Mouse (Mus musculus) heart, embryonic 13.5 days (tissue): ENCODE data around the gene Rbp7. TPM values are rescaled to one million over a fixed set of nuclear protein-coding genes. Genes with fewer than 3 reads are reported as not detected.
A peak's percentile ranks its signal among the peaks of the same experiment; 100 is the strongest.

Source experiments
- ATAC-seq: fragments of 200-750 bp; cut with Nextera tagmentation; 2 replicates; pipeline ENCODE4 v1.8.0; 2017; ENCODE audit warnings: moderate TSS enrichment; ENCODE audit not compliant: insufficient number of reproducible peaks, low FRiP score, low TSS enrichment; ENCODE audit errors: extremely low read depth
- H3K27ac ChIP-seq: fragments of 300-500 bp; sonication (generic); replicated peaks from 2 replicates; pipeline ENCODE4 v1.5.1; 2015; ENCODE audit warnings: moderate library complexity, mild to moderate bottlenecking, inconsistent platforms
- H3K27me3 ChIP-seq: fragments of 300-500 bp; sonication (generic); replicated peaks from 2 replicates; pipeline ENCODE4 v1.6.1; 2015; ENCODE audit warnings: mild to moderate bottlenecking, inconsistent platforms
- H3K36me3 ChIP-seq: fragments of 300-500 bp; sonication (generic); 2 replicates; pipeline ENCODE4 v1.6.1; 2015; ENCODE audit warnings: mild to moderate bottlenecking, inconsistent platforms
- H3K4me1 ChIP-seq: fragments of 300-500 bp; sonication (generic); 2 replicates; pipeline ENCODE4 v1.6.1; 2015; ENCODE audit warnings: inconsistent platforms
- H3K4me2 ChIP-seq: fragments of 300-500 bp; sonication (generic); 2 replicates; pipeline ENCODE4 v1.6.1; 2015; ENCODE audit warnings: inconsistent platforms, mild to moderate bottlenecking, moderate library complexity
- H3K4me3 ChIP-seq: fragments of 300-500 bp; sonication (generic); 2 replicates; pipeline ENCODE4 v1.5.1; 2015; ENCODE audit warnings: moderate library complexity, mild to moderate bottlenecking, inconsistent platforms
- H3K9ac ChIP-seq: fragments of 300-500 bp; sonication (generic); 2 replicates; pipeline ENCODE4 v1.6.1; 2015; ENCODE audit warnings: inconsistent platforms, mild to moderate bottlenecking, moderate library complexity
- H3K9me3 ChIP-seq: fragments of 300-500 bp; sonication (generic); 2 replicates; pipeline ENCODE4 v1.6.1; 2016; ENCODE audit warnings: inconsistent platforms
- WGBS: fragments of 180-500 bp; shearing (Covaris S2); methylation state at CpG from one replicate; pipeline ENCODE4 v1.1.7; 2015; ENCODE audit warnings: mixed read lengths; 5-methylcytosine and 5-hydroxymethylcytosine counted together
- polyA plus RNA-seq: library from polyadenylated mRNA; unstranded; fragments of >200 nt; fragmentation: Nextera tagmentation; extraction: Ambion mirVana; gene quantifications from 2 replicates; pipeline ENCODE4 v1.2.1, GENCODE M21; 2015

The Rbp7 gene
- polyA plus RNA-seq, 1 experiment from 2014 or later, result 3.9 TPM

DNA sequence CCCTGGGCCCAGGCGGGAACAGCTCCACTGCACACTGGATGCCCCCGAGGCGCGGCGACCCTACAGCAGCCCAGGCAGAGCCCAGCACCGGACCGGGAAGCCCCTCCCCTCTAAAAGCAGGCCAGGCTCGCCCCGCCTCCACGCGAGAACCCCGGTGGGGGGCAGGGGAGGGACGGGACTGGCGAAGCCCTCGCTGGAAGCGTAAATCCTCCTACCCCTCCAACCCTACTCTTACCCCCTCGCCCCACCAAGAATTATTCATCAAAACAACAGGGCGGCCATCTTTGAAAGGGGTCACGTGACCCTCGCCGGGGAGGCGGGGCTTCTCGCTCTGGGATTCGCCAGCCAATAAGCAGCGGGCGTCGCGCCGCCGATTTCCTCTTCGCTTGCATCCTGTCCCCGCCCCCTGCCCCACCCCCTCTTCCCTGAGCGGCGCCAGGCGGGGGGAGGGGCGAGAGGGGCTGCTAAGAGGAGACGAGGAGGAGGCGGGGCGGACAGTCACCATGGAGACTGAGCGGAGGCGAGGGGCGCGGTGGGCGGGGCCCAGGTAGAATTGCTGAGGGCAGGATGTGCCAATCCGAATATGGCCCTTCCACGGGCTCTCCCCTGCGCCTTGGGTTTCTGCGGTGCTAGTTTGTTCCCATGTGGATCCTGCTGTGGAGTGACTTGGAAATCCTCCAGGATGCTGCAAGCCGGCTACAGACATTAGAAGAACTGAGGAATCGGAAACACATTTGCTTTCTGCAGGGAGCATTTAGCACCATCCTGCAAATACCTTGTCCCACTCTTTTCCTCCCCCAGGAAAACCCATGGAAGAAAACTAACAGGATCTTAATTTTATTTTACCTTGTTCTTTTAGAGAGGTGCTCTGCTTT is 28.2 kb downstream of the Rbp7 start, which contains the start of gene Ube4b:
Gene Ube4b, minus strand, starts transcription at position 425 of the 875 bp plus-strand sequence.
- Histone ChIP-seq H3K4me2 (peak within 1 kb of the TSS; percentile 91), H3K36me3 (peaks cover 3% of the 10 kb centered on the region; the same call in 1 of the 2 replicates), H3K4me3 (peak within 1 kb of the TSS; percentile 94), H3K27ac (peak within 1 kb of the TSS; percentile 99), H3K27me3 (no peaks in the 10 kb centered on the region), H3K4me1 (peaks cover 27% of the 10 kb centered on the region), H3K9me3 (no peaks in the 10 kb centered on the region), H3K9ac (peak within 1 kb of the TSS; percentile 98)
- under 1% methylated on average over 44 of the region's 50 CpGs for WGBS
- peak; percentile 92 for ATAC-seq

GRCm38 (mm10) chr4:149425801-149426292 is 28.9 kb downstream of the Rbp7 start:
- under 1% methylated on average over 35 of the region's 35 CpGs for WGBS
- H3K27me3 ChIP-seq, result no peaks in the 10 kb centered on the region
- H3K4me3 ChIP-seq, result peak overlapping the region; percentile 94
- ATAC-seq, result peak; percentile 64
- no peaks in the 10 kb centered on the region for H3K9me3 ChIP-seq
- H3K36me3 ChIP-seq, result peaks cover 4% of the 10 kb centered on the region; the same call in 1 of the 2 replicates
- peak overlapping the region; percentile 99 for H3K27ac ChIP-seq
- peak overlapping the region; percentile 98 for H3K9ac ChIP-seq
- peaks cover 34% of the 10 kb centered on the region for H3K4me1 ChIP-seq
- H3K4me2 ChIP-seq, result peak overlapping the region; percentile 91

- Histone ChIP-seq H3K4me2 (peak overlapping the region; percentile 91), H3K9ac (peak overlapping the region; percentile 98), H3K9me3 (no peaks in the 10 kb centered on the region), H3K27ac (peak overlapping the region; percentile 99), H3K36me3 (peaks cover 4% of the 10 kb centered on the region; the same call in 1 of the 2 replicates), H3K4me1 (peaks cover 43% of the 10 kb centered on the region), H3K4me3 (peak overlapping the region; percentile 94), H3K27me3 (no peaks in the 10 kb centered on the region)
- no peak for ATAC-seq
- 2% methylated on average over 9 of the region's 9 CpGs for WGBS
Observed at GRCm38 (mm10) chr4:149424755-149425154, 30.0 kb downstream of the Rbp7 start.

GRCm38 (mm10) chr4:149417854-149418365 is 36.9 kb downstream of the Rbp7 start:
- H3K9ac ChIP-seq, result no peak overlapping the region; the same call in 1 of the 2 replicates
- ATAC-seq, result no peak

GRCm38 (mm10) chr4:149416986-149417385 is 37.8 kb downstream of the Rbp7 start:
- Histone ChIP-seq H3K9ac (no peak overlapping the region), H3K4me3 (no peak overlapping the region), H3K27ac (0 out of 2 replicates have a peak overlapping the region, but pooled peaks have one; percentile 57), H3K4me1 (peaks cover 75% of the 10 kb centered on the region), H3K27me3 (no peaks in the 10 kb centered on the region), H3K9me3 (no peaks in the 10 kb centered on the region), H3K4me2 (no peak overlapping the region), H3K36me3 (peaks cover 21% of the 10 kb centered on the region)
- 74% methylated on average over 2 of the region's 2 CpGs for WGBS
- no peak for ATAC-seq

More at GRCm38 (mm10) chr4:149417854-149418365, 36.9 kb downstream of the Rbp7 start:
- peaks cover 13% of the 10 kb centered on the region for H3K36me3 ChIP-seq
- H3K9me3 ChIP-seq, result no peaks in the 10 kb centered on the region
- H3K4me3 ChIP-seq, result no peak overlapping the region
- H3K4me1 ChIP-seq, result peaks cover 79% of the 10 kb centered on the region
- no peaks in the 10 kb centered on the region for H3K27me3 ChIP-seq
- no peak overlapping the region for H3K4me2 ChIP-seq
- WGBS, result 76% methylated on average over 5 of the region's 5 CpGs
- H3K27ac ChIP-seq, result peak overlapping the region; percentile 9; the same call in 1 of the 2 replicates

GRCm38 (mm10) chr4:149416417-149416816 is 38.4 kb downstream of the Rbp7 start:
- H3K9me3 ChIP-seq, result no peaks in the 10 kb centered on the region
- H3K4me1 ChIP-seq, result peaks cover 69% of the 10 kb centered on the region
- peak overlapping the region; percentile 57 for H3K27ac ChIP-seq
- 62% methylated on average over 10 of the region's 10 CpGs for WGBS
- H3K4me2 ChIP-seq, result 0 out of 2 replicates have a peak overlapping the region, but pooled peaks have one; percentile 5
- peaks cover 23% of the 10 kb centered on the region for H3K36me3 ChIP-seq
- H3K9ac ChIP-seq, result peak overlapping the region; percentile 33; the same call in 1 of the 2 replicates
- no peak for ATAC-seq
- no peaks in the 10 kb centered on the region for H3K27me3 ChIP-seq
- H3K4me3 ChIP-seq, result no peak overlapping the region

- Histone ChIP-seq H3K9ac (peak overlapping the region; percentile 33; the same call in 1 of the 2 replicates), H3K9me3 (no peaks in the 10 kb centered on the region), H3K36me3 (peaks cover 27% of the 10 kb centered on the region), H3K27ac (peak overlapping the region; percentile 57), H3K4me2 (0 out of 2 replicates have a peak overlapping the region, but pooled peaks have one; percentile 5), H3K27me3 (no peaks in the 10 kb centered on the region), H3K4me3 (no peak overlapping the region), H3K4me1 (peaks cover 62% of the 10 kb centered on the region)
- ATAC-seq, result no peak
- WGBS, result 45% methylated on average over 13 of the region's 13 CpGs
Observed at GRCm38 (mm10) chr4:149415651-149416169, 39.1 kb downstream of the Rbp7 start.

DNA sequence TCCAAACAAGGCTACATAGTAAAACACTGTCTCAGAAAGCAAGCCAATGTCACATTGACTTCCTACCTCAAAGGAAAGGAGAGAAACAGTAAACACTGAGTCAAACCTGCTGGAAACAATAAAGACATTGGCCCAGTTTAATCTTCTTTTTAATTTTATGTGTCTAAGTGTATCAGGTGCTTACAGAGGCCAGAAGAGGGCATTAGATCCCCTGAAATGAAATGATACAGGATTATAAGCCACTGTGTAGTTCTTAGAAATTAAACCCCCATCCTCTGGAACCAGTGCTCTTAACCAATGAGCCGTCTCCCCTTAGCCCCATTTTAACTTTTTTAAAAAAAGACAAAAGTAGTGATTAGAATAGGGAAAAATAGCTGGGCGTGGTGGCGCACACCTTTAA is 40.5 kb downstream of the Rbp7 start:
- 90% methylated on average over 3 of the region's 3 CpGs for WGBS

DNA sequence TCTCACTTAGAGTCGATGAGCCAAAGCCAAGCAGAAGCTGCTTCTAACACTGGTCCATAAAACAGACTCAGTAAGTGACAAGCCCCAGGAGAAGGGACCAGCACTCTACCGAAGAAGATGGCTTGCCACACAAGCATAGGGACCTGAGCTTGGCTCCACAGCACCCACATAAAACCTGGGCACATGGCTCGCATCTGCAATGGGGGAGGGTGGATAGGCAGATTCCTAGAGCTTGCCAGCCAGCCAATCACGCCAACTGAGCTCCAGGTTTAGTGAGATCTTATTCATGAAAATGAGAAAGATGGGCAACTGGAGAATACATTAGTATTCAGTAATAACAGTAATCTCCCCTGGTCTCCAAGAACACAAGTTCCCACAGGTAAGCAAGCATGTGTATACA is 45.0 kb downstream of the Rbp7 start:
- H3K36me3 ChIP-seq, result peaks cover 44% of the 10 kb centered on the region
- no peaks in the 10 kb centered on the region for H3K9me3 ChIP-seq
- no peak overlapping the region for H3K4me3 ChIP-seq
- ATAC-seq, result no peak
- 83% methylated on average over 4 of the region's 4 CpGs for WGBS
- no peak overlapping the region for H3K27ac ChIP-seq
- peaks cover 42% of the 10 kb centered on the region for H3K4me1 ChIP-seq
- no peak overlapping the region for H3K4me2 ChIP-seq
- H3K9ac ChIP-seq, result no peak overlapping the region
- no peaks in the 10 kb centered on the region for H3K27me3 ChIP-seq

More for the DNA sequence above, 40.5 kb downstream of the Rbp7 start:
- Histone ChIP-seq H3K4me2 (no peak overlapping the region), H3K36me3 (peaks cover 33% of the 10 kb centered on the region), H3K9me3 (no peaks in the 10 kb centered on the region), H3K27me3 (no peaks in the 10 kb centered on the region), H3K9ac (no peak overlapping the region), H3K4me1 (peaks cover 49% of the 10 kb centered on the region), H3K4me3 (no peak overlapping the region), H3K27ac (no peak overlapping the region)
- ATAC-seq, result no peak

DNA sequence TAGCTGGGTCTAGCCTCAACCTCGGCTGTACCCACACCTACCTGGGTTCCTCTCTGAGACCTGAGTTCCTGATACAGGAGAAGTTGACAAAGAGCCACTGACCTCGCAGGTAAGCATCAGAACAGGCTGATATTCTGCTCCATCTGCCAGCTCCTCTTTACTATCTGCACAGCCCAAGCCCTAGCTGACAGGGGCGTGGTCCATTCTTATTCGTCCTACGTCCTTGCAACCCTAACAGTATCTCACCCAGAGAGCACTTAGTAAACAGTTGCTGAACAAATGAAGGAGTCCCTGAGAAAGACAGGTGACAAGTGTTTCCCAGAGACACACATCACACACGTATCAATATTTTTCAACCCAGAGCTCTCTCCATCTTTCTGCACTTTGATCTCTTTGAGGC is 46.4 kb downstream of the Rbp7 start:
- Histone ChIP-seq H3K4me3 (no peak overlapping the region), H3K4me2 (no peak overlapping the region), H3K27ac (no peak overlapping the region), H3K4me1 (peaks cover 48% of the 10 kb centered on the region), H3K9me3 (no peaks in the 10 kb centered on the region), H3K27me3 (no peaks in the 10 kb centered on the region), H3K36me3 (peaks cover 44% of the 10 kb centered on the region), H3K9ac (no peak overlapping the region; the same call in 1 of the 2 replicates)
- 76% methylated on average over 6 of the region's 6 CpGs for WGBS
- no peak for ATAC-seq

DNA sequence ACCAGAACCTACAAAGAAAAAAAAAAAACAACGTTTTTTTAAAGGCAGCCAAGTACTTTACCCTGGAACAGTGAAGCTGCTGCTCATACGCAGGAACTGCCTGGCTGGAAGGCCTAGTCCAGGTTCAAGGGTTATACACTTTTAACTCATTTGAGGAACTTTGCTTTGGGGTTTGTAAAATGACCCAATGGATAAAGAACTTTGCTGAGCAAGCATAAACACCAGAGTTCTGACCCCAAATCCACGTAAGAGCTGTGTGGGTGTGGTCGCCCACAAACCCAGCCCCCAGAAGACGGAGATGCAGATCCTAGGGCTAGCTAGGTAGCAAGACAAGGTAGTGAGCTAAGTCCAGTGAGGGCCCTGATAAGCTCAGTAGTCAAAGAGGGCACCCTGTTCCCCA is 47.3 kb downstream of the Rbp7 start:
- H3K36me3 ChIP-seq, result peaks cover 36% of the 10 kb centered on the region
- peaks cover 57% of the 10 kb centered on the region for H3K4me1 ChIP-seq
- H3K9me3 ChIP-seq, result no peaks in the 10 kb centered on the region
- no peak overlapping the region for H3K4me2 ChIP-seq
- no peak overlapping the region for H3K9ac ChIP-seq
- 82% methylated on average over 5 of the region's 5 CpGs for WGBS
- H3K27me3 ChIP-seq, result no peaks in the 10 kb centered on the region
- no peak overlapping the region for H3K27ac ChIP-seq
- ATAC-seq, result no peak
- H3K4me3 ChIP-seq, result no peak overlapping the region
